Mouse (Mus musculus) pancreas, adult 10 weeks (tissue): Measurements from ENCODE around the gene Ube2dnl1. TPM values are rescaled to one million over a fixed set of nuclear protein-coding genes. Genes with fewer than 3 reads are reported as not detected.

ENCODE experiments used
- polyA plus RNA-seq: library from polyadenylated mRNA; stranded (reverse); fragments of 350-450 nt; fragmentation: Illumina TruSeq; extraction: RNeasy Lipid Tissue Mini Kit (QIAGEN cat#74804); gene quantifications from one replicate; pipeline ENCODE4 v1.2.3, GENCODE M21; 2015; ENCODE audit warnings: low read depth, low replicate concordance; ENCODE audit not compliant: insufficient read depth

Gene Ube2dnl1
- polyA plus RNA-seq: not detected

GRCm38 (mm10) chrX:114904712-114905111, at the start of gene Ube2dnl1:
Ube2dnl1 (plus strand) TSS chrX:114905012.

DNA sequence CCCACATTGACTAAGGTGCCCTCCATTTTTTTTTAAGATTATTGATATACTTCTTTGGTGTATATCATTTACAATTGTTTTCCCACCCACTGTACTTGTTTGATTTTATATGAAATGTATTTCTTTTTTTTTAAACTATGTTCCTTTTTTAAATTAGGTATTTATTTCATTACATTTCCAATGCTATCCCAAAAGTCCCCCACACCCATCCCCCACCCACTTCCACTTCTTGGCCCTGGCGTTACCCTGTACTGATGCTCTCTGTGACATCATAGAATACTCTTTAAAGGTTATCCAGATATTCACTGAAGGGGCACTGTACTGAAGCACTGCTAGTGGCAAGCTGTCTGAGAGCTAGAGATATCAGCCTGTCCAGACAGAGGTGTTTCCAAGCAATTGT, 2.5 kb downstream of the Ube2dnl1 start, which contains the start of gene Ube2dnl2:
TSS of gene Ube2dnl2 (plus strand) at position 301 of the 400 bp plus-strand sequence.

Other genes starting within 250 kb of the Ube2dnl1 start
- not detected for gene Ube2dnl2, start 2.6 kb downstream of the Ube2dnl1 start, polyA plus RNA-seq